Mouse (Mus musculus) forebrain, embryonic 13.5 days (tissue): ENCODE results near the gene Lin28b. TPM values are rescaled to one million over a fixed set of nuclear protein-coding genes. Genes with fewer than 3 reads are reported as not detected.

Source experiments
- ATAC-seq: fragments of 200-750 bp; cut with Nextera tagmentation; 2 replicates; pipeline ENCODE4 v1.8.0; 2017
- H3K27ac ChIP-seq: fragments of 300-500 bp; sonication (generic); 2 replicates; pipeline ENCODE4 v1.5.1; 2015; ENCODE audit warnings: inconsistent platforms, mild to moderate bottlenecking, moderate library complexity
- H3K27me3 ChIP-seq: fragments of 300-500 bp; sonication (generic); 2 replicates; pipeline ENCODE4 v1.6.1; 2015; ENCODE audit warnings: mild to moderate bottlenecking, inconsistent platforms
- H3K36me3 ChIP-seq: fragments of 300-500 bp; sonication (generic); 2 replicates; pipeline ENCODE4 v1.6.1; 2015; ENCODE audit warnings: mild to moderate bottlenecking, inconsistent platforms; ENCODE audit not compliant: poor library complexity, severe bottlenecking
- H3K4me1 ChIP-seq: fragments of 300-500 bp; sonication (generic); 2 replicates; pipeline ENCODE4 v1.6.1; 2015; ENCODE audit warnings: inconsistent platforms
- H3K4me2 ChIP-seq: fragments of 300-500 bp; sonication (generic); 2 replicates; pipeline ENCODE4 v1.6.1; 2015; ENCODE audit warnings: inconsistent platforms, mild to moderate bottlenecking, moderate library complexity
- H3K4me3 ChIP-seq: fragments of 300-500 bp; sonication (generic); 2 replicates; pipeline ENCODE4 v1.5.1; 2015; ENCODE audit warnings: mild to moderate bottlenecking, inconsistent platforms
- H3K9ac ChIP-seq: fragments of 300-500 bp; sonication (generic); 2 replicates; pipeline ENCODE4 v1.6.1; 2015; ENCODE audit warnings: mild to moderate bottlenecking, inconsistent platforms
- H3K9me3 ChIP-seq: fragments of 300-500 bp; sonication (generic); replicated peaks from 2 replicates; pipeline ENCODE4 v1.6.1; 2016; ENCODE audit warnings: inconsistent platforms
- WGBS: fragments of 180-500 bp; shearing (Covaris S2); methylation state at CpG from one replicate; pipeline ENCODE4 v1.1.7; 2015; 5-methylcytosine and 5-hydroxymethylcytosine counted together
- polyA plus RNA-seq: library from polyadenylated mRNA; unstranded; fragments of >200 nt; fragmentation: Nextera tagmentation; extraction: Ambion mirVana; gene quantifications from 2 replicates; pipeline ENCODE4 v1.2.1, GENCODE M21; 2015

Gene Lin28b
- polyA plus RNA-seq: 7.4 and 8.7 TPM in 2 replicates

DNA sequence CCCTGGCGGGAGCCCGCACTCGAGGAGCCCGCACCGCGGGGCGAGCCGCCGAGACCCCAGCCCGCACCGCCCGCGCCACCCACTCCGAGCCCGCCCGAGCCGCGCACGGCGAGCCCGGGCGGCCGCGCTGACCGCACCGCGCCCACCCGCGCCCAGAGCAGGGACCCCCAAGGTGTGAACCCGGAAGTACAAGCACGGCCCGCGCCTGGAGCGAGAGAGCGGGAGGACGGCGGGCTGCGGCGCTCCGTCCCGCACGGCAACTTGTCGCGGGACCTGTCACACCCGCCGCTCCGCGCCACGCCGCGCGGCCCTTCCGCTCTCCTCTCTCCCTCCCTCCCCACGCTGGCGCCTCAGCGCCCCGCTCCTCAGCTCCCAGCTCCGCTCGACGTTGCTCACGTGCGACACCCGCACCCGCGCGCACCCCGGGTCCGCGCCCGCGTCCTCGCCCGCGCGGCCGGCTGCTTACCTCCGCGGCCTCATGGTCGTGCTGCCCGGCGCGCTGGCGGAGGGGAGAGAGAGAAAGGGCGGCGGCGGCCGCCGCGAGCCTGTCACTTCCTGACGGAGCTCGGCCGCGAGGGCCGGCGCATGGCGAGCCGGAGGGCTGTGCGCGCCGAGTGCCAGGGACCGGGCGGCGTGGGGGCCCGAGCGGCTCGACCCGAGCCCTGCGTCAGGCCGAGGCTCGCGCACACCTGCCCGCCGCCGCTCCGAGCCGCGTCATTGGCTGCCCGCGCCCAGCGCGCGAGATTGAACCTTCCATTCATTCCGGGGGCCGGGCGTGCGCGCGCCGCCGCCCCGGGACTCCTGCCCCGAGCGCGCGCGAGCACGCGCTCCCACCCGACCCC, at the start of gene Lin28b:
TSS of gene Lin28b (minus strand) at position 635 of the 842 bp plus-strand sequence.
- 0% methylated on average over 84 of the region's 139 CpGs for WGBS
- peak; percentile 92 for ATAC-seq

GRCm38 (mm10) chr10:45511764-45512163, 25.6 kb upstream of the Lin28b start:
- Histone ChIP-seq H3K27me3 (no peaks in the 10 kb centered on the region), H3K36me3 (no peaks in the 10 kb centered on the region), H3K4me1 (no peaks in the 10 kb centered on the region), H3K9me3 (no peaks in the 10 kb centered on the region), H3K9ac (no peak overlapping the region), H3K4me3 (no peak overlapping the region), H3K4me2 (no peak overlapping the region), H3K27ac (no peak overlapping the region)
- 65% methylated on average over 2 of the region's 2 CpGs for WGBS
- no peak for ATAC-seq

More for the DNA sequence above, at the start of gene Lin28b:
- Histone ChIP-seq H3K36me3 (no peaks in the 10 kb centered on the region), H3K4me1 (no peaks in the 10 kb centered on the region), H3K27me3 (peaks cover 19% of the 10 kb centered on the region; the same call in 1 of the 2 replicates), H3K9me3 (no peaks in the 10 kb centered on the region), H3K27ac (peak within 1 kb of the TSS; percentile 88), H3K9ac (peak within 1 kb of the TSS; percentile 75), H3K4me3 (peak within 1 kb of the TSS; percentile 68), H3K4me2 (peak within 1 kb of the TSS; percentile 83)

DNA sequence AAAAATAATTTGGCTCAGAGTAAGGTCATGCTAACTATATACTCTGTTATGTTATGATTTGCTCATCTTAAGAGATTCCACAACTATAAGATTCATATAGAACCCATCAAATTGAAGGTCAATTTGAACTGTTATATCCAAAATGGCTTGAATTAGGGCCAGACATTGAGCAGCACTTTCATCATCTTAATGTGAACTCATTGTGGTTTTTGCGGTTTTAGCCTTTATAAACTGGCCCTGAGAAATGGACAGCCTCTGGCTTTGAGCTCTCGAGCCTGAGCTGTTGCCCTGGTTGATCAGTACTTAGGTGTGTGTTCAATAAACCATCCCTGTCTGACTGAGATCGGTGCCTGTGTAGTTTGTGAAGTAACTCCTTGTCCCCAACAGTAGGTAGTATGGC, 24.5 kb upstream of the Lin28b start:
- no peak overlapping the region for H3K4me2 ChIP-seq
- H3K4me3 ChIP-seq: no peak overlapping the region
- H3K9ac ChIP-seq: no peak overlapping the region
- 91% methylated on average over 3 of the region's 3 CpGs for WGBS
- no peaks in the 10 kb centered on the region; the same call in 1 of the 2 replicates for H3K27me3 ChIP-seq
- H3K36me3 ChIP-seq: no peaks in the 10 kb centered on the region
- no peaks in the 10 kb centered on the region for H3K4me1 ChIP-seq
- no peaks in the 10 kb centered on the region for H3K9me3 ChIP-seq
- ATAC-seq: no peak
- H3K27ac ChIP-seq: no peak overlapping the region

GRCm38 (mm10) chr10:45500259-45500658, 14.1 kb upstream of the Lin28b start:
- Histone ChIP-seq H3K36me3 (no peaks in the 10 kb centered on the region), H3K9me3 (no peaks in the 10 kb centered on the region), H3K27ac (no peak overlapping the region), H3K4me2 (no peak overlapping the region), H3K4me3 (no peak overlapping the region), H3K4me1 (no peaks in the 10 kb centered on the region), H3K9ac (no peak overlapping the region), H3K27me3 (peaks cover 39% of the 10 kb centered on the region)
- ATAC-seq: peak; percentile 66; the same call in 1 of the 2 replicates
- 77% methylated on average over 1 of the region's 1 CpGs for WGBS

DNA sequence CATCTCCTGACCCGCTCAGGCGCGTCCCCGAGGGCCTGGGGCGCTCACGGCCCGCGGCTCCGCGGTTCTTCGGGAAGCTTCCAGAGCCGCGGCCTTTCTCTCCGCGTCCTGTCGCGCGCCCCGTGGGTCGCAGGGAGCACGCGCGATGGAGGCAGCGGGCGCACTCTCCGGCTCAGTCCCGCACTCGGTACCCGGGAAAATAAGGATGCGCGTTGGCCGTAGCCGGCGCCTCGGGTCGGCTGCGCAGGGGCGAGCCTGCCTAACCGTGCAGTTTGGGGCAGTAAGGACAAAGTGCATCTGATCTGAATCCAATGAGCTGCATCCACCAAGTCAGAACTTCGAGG, 380 bp upstream of the Lin28b start:
- Histone ChIP-seq H3K4me2 (peak overlapping the region; percentile 83), H3K27ac (peak overlapping the region; percentile 88), H3K9ac (peak overlapping the region; percentile 75), H3K36me3 (no peaks in the 10 kb centered on the region), H3K27me3 (peaks cover 19% of the 10 kb centered on the region; the same call in 1 of the 2 replicates), H3K4me3 (peak overlapping the region; percentile 68), H3K9me3 (no peaks in the 10 kb centered on the region), H3K4me1 (no peaks in the 10 kb centered on the region)
- ATAC-seq: no peak
- under 1% methylated on average over 40 of the region's 40 CpGs for WGBS

- under 1% methylated on average over 32 of the region's 32 CpGs for WGBS
- Histone ChIP-seq H3K36me3 (no peaks in the 10 kb centered on the region), H3K27me3 (peaks cover 19% of the 10 kb centered on the region; the same call in 1 of the 2 replicates), H3K27ac (peak overlapping the region; percentile 88), H3K9me3 (no peaks in the 10 kb centered on the region), H3K4me3 (peak overlapping the region; percentile 68), H3K4me1 (no peaks in the 10 kb centered on the region), H3K9ac (peak overlapping the region; percentile 75), H3K4me2 (peak overlapping the region; percentile 83)
- ATAC-seq: no peak
Observed at GRCm38 (mm10) chr10:45485226-45485760, 902 bp downstream of the Lin28b start.

GRCm38 (mm10) chr10:45483210-45483609, 3.0 kb downstream of the Lin28b start:
- no peak for ATAC-seq
- 65% methylated on average over 2 of the region's 2 CpGs for WGBS

DNA sequence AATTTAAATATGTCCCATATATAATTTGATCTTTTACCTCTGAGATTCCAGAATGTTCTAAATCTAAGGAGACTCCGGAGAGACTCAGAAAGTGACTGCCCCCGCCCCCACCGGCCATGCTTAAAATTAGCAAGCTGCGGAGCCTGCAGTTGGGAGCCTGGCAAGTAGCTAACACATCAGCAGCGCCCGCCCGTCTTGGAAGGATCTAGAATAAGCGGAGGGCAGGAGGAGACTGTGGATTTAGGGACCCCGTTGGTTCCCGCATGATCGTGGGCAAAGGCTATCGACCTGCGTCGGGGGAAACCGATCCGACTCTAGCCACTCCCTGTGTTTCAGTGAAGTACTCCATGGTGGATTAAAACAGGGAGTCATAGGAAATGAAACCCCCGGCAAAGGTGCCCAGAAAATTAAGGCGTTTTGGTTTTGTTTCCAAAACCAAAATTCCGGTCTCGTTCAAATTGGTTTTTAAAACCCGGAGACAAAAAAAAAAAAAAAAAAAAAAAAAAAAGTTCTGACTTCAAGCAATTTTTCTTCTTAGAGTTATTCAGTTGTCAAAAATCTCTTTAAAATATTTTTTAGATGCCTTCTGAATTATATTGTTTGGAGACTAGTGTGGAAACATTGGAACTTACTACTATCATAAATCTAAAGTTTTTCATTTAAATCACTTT, 12.4 kb downstream of the Lin28b start:
- peak overlapping the region; percentile 53 for H3K4me2 ChIP-seq
- H3K4me3 ChIP-seq: peak overlapping the region; percentile 27
- peaks cover 24% of the 10 kb centered on the region for H3K4me1 ChIP-seq
- H3K9me3 ChIP-seq: no peaks in the 10 kb centered on the region
- H3K27me3 ChIP-seq: peaks cover 19% of the 10 kb centered on the region
- H3K27ac ChIP-seq: no peak overlapping the region
- H3K9ac ChIP-seq: peak overlapping the region; percentile 30; the same call in 1 of the 2 replicates
- ATAC-seq: no peak
- 2% methylated on average over 21 of the region's 21 CpGs for WGBS
- H3K36me3 ChIP-seq: no peaks in the 10 kb centered on the region

More at GRCm38 (mm10) chr10:45483210-45483609, 3.0 kb downstream of the Lin28b start:
- Histone ChIP-seq H3K9ac (no peak overlapping the region), H3K4me3 (no peak overlapping the region), H3K27ac (no peak overlapping the region), H3K36me3 (no peaks in the 10 kb centered on the region), H3K9me3 (no peaks in the 10 kb centered on the region), H3K4me1 (no peaks in the 10 kb centered on the region), H3K4me2 (no peak overlapping the region), H3K27me3 (peaks cover 13% of the 10 kb centered on the region; the same call in 1 of the 2 replicates)

- no peaks in the 10 kb centered on the region for H3K9me3 ChIP-seq
- no peak overlapping the region for H3K27ac ChIP-seq
- peaks cover 29% of the 10 kb centered on the region for H3K4me1 ChIP-seq
- H3K9ac ChIP-seq: no peak overlapping the region
- peak overlapping the region; percentile 22; the same call in 1 of the 2 replicates for H3K4me2 ChIP-seq
- H3K27me3 ChIP-seq: peaks cover 19% of the 10 kb centered on the region
- WGBS: 11% methylated on average over 5 of the region's 5 CpGs
- no peaks in the 10 kb centered on the region for H3K36me3 ChIP-seq
- no peak for ATAC-seq
- H3K4me3 ChIP-seq: no peak overlapping the region
Observed at GRCm38 (mm10) chr10:45473143-45473484, 13.1 kb downstream of the Lin28b start.

GRCm38 (mm10) chr10:45472431-45473142, 13.6 kb downstream of the Lin28b start:
- H3K4me1 ChIP-seq: peaks cover 32% of the 10 kb centered on the region
- H3K4me3 ChIP-seq: no peak overlapping the region
- H3K9me3 ChIP-seq: no peaks in the 10 kb centered on the region
- peaks cover 19% of the 10 kb centered on the region for H3K27me3 ChIP-seq
- 22% methylated on average over 6 of the region's 6 CpGs for WGBS
- H3K27ac ChIP-seq: no peak overlapping the region
- H3K36me3 ChIP-seq: no peaks in the 10 kb centered on the region
- H3K4me2 ChIP-seq: no peak overlapping the region
- no peak for ATAC-seq
- no peak overlapping the region for H3K9ac ChIP-seq

- Histone ChIP-seq H3K27me3 (peaks cover 19% of the 10 kb centered on the region), H3K4me2 (peak overlapping the region; percentile 47; the same call in 1 of the 2 replicates), H3K36me3 (no peaks in the 10 kb centered on the region), H3K9ac (no peak overlapping the region), H3K4me3 (no peak overlapping the region), H3K4me1 (peaks cover 32% of the 10 kb centered on the region), H3K9me3 (no peaks in the 10 kb centered on the region), H3K27ac (no peak overlapping the region)
- WGBS: 21% methylated on average over 3 of the region's 3 CpGs
- no peak for ATAC-seq
Observed at GRCm38 (mm10) chr10:45471321-45471720, 14.9 kb downstream of the Lin28b start.
